ENCODE assay signal across 24 mouse cellular contexts in the genomic region with DNA sequence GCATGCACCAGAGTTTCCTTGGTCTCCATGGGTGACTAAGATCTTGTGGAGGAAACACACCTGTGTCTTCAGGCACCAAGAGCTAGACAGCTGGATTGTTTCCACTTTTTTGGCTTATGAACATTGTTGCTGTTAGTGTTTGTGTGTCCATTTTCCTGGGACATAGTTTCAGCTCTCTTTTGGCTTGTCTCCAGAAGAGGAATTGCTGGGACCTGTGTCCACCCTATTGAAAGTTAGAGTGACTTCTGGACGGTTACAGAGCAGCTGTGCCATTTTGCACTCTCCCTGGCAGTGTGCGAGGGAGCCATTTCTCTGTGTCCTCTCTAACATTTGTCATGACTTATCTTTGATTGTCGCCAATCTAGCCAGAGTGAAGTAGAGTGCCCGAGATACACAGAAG. TPM values are rescaled to one million over a fixed set of nuclear protein-coding genes. Genes with fewer than 3 reads are reported as not detected.
DNase-seq lines count a peak whose midpoint lies in the region; ATAC-seq and TF ChIP-seq lines count a peak whose summit lies in the region.
"Had no signal": no experiment of that assay in that cellular context is flagged by ENCODE, and none has a peak within 500 bp of the region (broad histone marks: within the 10 kb centered on the region; RNA-seq: fewer than 3 reads in every experiment).

No protein-coding gene starts in this region.

- no peak for ATAC-seq in lung, embryonic 14.5 days (ENCODE audit: insufficient read depth)
- no peak for ATAC-seq in lung, postnatal 0 days
- ATAC-seq: CD4-positive, CD25-positive, alpha-beta regulatory T cell, adult 4 months; forebrain, embryonic 15.5 days had no signal

- TF ChIP-seq EP300 in lung, postnatal 0 days (IDR thresholded peaks at IDR 0.05) = no peak

- H3K27ac ChIP-seq in lung, embryonic 14.5 days (ENCODE audit: low read depth) = no peak overlapping the region
- H3K27ac ChIP-seq in lung, postnatal 0 days (ENCODE audit: low read length) = no peak overlapping the region
- H3K27ac ChIP-seq in gastrocnemius, adult 2 months = no peak overlapping the region
- H3K27ac ChIP-seq: embryonic facial prominence, embryonic 10.5 days; embryonic facial prominence, embryonic 13.5 days; forebrain, embryonic 12.5 days; forebrain, embryonic 15.5 days; hindbrain, embryonic 13.5 days had no signal

- TF ChIP-seq CTCF in lung, embryonic 14.5 days (IDR thresholded peaks at IDR 0.05; ENCODE audit: low read depth) = no peak
- no peak for TF ChIP-seq CTCF in lung, postnatal 0 days (IDR thresholded peaks at IDR 0.05)
- TF ChIP-seq CTCF in gastrocnemius, adult 2 months (IDR thresholded peaks at IDR 0.05) = no peak

- no peaks in the 10 kb centered on the region for H3K9me3 ChIP-seq in lung, embryonic 14.5 days (ENCODE audit: low read depth, low read length)
- no peaks in the 10 kb centered on the region for H3K9me3 ChIP-seq in lung, postnatal 0 days (ENCODE audit: low read length)
- H3K9me3 ChIP-seq: embryonic facial prominence, embryonic 10.5 days; embryonic facial prominence, embryonic 13.5 days; forebrain, embryonic 12.5 days; forebrain, embryonic 15.5 days; heart, embryonic 12.5 days; heart, embryonic 15.5 days; hindbrain, embryonic 10.5 days; hindbrain, embryonic 13.5 days had no signal

- no peak overlapping the region for H3K4me3 ChIP-seq in lung, embryonic 14.5 days (ENCODE audit: low read depth, low read length)
- H3K4me3 ChIP-seq in lung, postnatal 0 days (ENCODE audit: low read depth, low read length) = no peak overlapping the region
- no peak overlapping the region for H3K4me3 ChIP-seq in gastrocnemius, adult 2 months
- H3K4me3 ChIP-seq: embryonic facial prominence, embryonic 10.5 days; embryonic facial prominence, embryonic 13.5 days; erythroblast, embryonic 14.5 days; forebrain, embryonic 12.5 days; forebrain, embryonic 15.5 days; heart, embryonic 12.5 days; heart, embryonic 15.5 days; hindbrain, embryonic 10.5 days; hindbrain, embryonic 13.5 days had no signal

- no peaks in the 10 kb centered on the region for H3K36me3 ChIP-seq in lung, embryonic 14.5 days (ENCODE audit: insufficient read depth)
- H3K36me3 ChIP-seq in lung, postnatal 0 days (ENCODE audit: insufficient read depth, low read length) = no peaks in the 10 kb centered on the region
- H3K36me3 ChIP-seq: embryonic facial prominence, embryonic 10.5 days; embryonic facial prominence, embryonic 13.5 days; forebrain, embryonic 12.5 days; forebrain, embryonic 15.5 days; heart, embryonic 12.5 days; heart, embryonic 15.5 days; hindbrain, embryonic 10.5 days; hindbrain, embryonic 13.5 days had no signal

- H3K9ac ChIP-seq in lung, embryonic 14.5 days = no peak overlapping the region
- no peak overlapping the region for H3K9ac ChIP-seq in lung, postnatal 0 days (replicated peaks; ENCODE audit: low read depth)
- H3K9ac ChIP-seq: embryonic facial prominence, embryonic 13.5 days; forebrain, embryonic 12.5 days; forebrain, embryonic 15.5 days; heart, embryonic 12.5 days; heart, embryonic 15.5 days; hindbrain, embryonic 13.5 days had no signal

- intact Hi-C loops in gastrocnemius, adult 2 months (cut with DNase I) = no loop called here

- peak; percentile 28 for DNase-seq in lung, embryonic 14.5 days
- DNase-seq in lung, postnatal 0 days (ENCODE audit: low spot score) = no peak
- DNase-seq in lung, postnatal 14 days = peak; percentile 31
- DNase-seq in lung, postnatal 25 days (ENCODE audit: low spot score) = peak; percentile 8
- no peak for DNase-seq in gastrocnemius, adult 2 months
- DNase-seq in adrenal gland, postnatal 4 days (ENCODE audit: low spot score in 2 of 2) = no peak
- DNase-seq: adrenal gland, adult 2 months; adrenal gland, postnatal 14 days; cerebellum, adult 11-12 months; cerebellum, adult 8-10 months; cerebellum, postnatal 36 days; embryo, embryonic 11 days; gastrocnemius, postnatal 10 days had no signal

- no peaks in the 10 kb centered on the region for H3K4me1 ChIP-seq in lung, embryonic 14.5 days (ENCODE audit: insufficient read depth)
- no peaks in the 10 kb centered on the region for H3K4me1 ChIP-seq in lung, postnatal 0 days (ENCODE audit: insufficient read depth, low read depth, low read length)
- H3K4me1 ChIP-seq: embryonic facial prominence, embryonic 13.5 days; forebrain, embryonic 15.5 days; hindbrain, embryonic 13.5 days had no signal

- H3K27me3 ChIP-seq in lung, embryonic 14.5 days (ENCODE audit: insufficient read depth, low read length) = no peaks in the 10 kb centered on the region
- H3K27me3 ChIP-seq in lung, postnatal 0 days (replicated peaks; ENCODE audit: insufficient read depth, low read length) = no peaks in the 10 kb centered on the region
- H3K27me3 ChIP-seq: heart, embryonic 15.5 days had no signal

- H3K4me2 ChIP-seq in lung, embryonic 14.5 days = no peak overlapping the region
- H3K4me2 ChIP-seq in lung, postnatal 0 days (replicated peaks; ENCODE audit: low read depth, low read length) = no peak overlapping the region
- H3K4me2 ChIP-seq: embryonic facial prominence, embryonic 13.5 days; forebrain, embryonic 12.5 days; forebrain, embryonic 15.5 days; heart, embryonic 12.5 days; heart, embryonic 15.5 days; hindbrain, embryonic 13.5 days had no signal

- 45% methylated on average over 4 of the region's 4 CpGs for WGBS in lung, embryonic 14.5 days
- WGBS in lung, postnatal 0 days = 48% methylated on average over 4 of the region's 4 CpGs

RNA-seq across cellular contexts. Expression of a gene that starts 51.5 kb away (rescaled TPM):
- polyA plus RNA-seq in lung, embryonic 14.5 days (2014; fragmentation: Nextera tagmentation; extraction: Ambion mirVana) = 25.5 and 29.9 TPM in 2 replicates
- polyA plus RNA-seq in lung, postnatal 0 days (2015; fragmentation: Nextera tagmentation; extraction: Ambion mirVana) = 36.6 and 43.9 TPM in 2 replicates
- total RNA-seq in gastrocnemius, adult 2 months (2021) = 1 to 10 TPM; 1.4 to 4.2 TPM
- total RNA-seq in adrenal gland, postnatal 4 days (2021) = 10 to 100 TPM; 14.4 to 15.1 TPM
- total RNA-seq: MEL had no signal
- polyA plus RNA-seq: CD4-positive, CD25-positive, alpha-beta regulatory T cell, adult 4 months; erythroblast, embryonic 14.5 days had no signal

Comparison
In these comparisons a context has a peak if more than half of its experiments do, and no peak if none do; other contexts are left out.
1. DNase-seq: peak in lung, embryonic 14.5 days (single experiment), lung, postnatal 14 days (single experiment) and lung, postnatal 25 days (single experiment); none in lung, postnatal 0 days (single experiment), gastrocnemius, adult 2 months (single experiment) and adrenal gland, postnatal 4 days (0 of 2).